Mouse (Mus musculus) mouse trophoblast stem cell (cell line): ENCODE measurements around the gene Noc2l.

ENCODE experiments used
- in situ Hi-C, 2 experiments: fragments of 300-500 bp; cut with MseI, MboI; formaldehyde crosslinking; loops; 2 replicates in 1 of 2; 3 replicates in 1 of 2; pipeline ENCODE4 v1.15.1; 2025

Noc2l gene

DNA sequence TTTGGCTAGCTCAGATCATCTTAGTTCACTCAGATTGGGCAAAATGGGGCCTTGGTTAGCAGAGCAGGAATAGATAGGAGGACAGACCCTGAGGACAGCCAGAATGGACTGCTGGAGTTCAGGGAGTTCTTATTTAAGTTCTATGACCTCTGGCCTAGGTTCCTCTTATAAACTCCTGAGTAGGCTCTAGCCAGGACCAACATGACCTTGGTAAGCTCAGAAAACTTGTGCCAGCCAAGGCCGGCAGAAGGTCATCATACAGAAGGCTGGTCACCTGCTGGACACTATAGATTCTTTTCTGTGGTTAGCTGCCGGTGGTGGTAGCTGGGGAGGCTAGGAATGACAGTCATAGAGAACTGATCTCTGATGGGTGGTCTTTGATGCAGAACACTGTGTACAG, 19.6 kb upstream of the Noc2l start:
- in situ Hi-C loops = no loop called here

DNA sequence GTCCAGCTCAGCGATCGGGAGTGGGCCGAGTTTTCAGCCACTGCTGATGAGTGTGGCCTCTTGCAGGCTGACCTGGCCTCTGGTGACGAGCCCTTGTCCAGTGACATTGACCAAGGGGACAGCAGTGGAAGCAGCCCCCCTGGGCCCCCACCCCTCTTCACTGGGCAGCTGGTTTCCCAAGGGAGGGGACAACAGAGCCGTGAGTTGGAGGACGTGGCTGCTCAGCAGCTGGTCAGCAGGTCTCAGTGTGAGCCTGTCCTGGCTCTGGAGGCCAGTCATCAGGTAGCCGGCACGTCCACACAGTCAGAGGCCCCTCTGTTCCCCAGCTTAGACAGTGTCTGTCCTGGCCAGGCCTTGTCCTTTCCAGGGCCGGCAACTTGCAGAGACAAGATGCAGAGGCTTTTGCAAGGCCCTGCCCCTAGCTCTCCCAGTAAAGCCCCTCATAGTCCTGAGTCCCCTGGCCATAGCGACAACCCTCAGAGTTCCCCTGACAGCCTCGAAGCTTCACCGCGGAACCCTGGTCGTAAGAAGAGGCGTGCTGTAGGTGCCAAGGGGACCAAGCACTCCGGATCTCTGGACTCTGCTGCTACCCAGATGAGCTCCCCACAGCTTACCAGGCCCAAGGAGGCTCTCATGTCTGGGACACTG, 18.7 kb upstream of the Noc2l start:
- in situ Hi-C loops = no loop called here

DNA sequence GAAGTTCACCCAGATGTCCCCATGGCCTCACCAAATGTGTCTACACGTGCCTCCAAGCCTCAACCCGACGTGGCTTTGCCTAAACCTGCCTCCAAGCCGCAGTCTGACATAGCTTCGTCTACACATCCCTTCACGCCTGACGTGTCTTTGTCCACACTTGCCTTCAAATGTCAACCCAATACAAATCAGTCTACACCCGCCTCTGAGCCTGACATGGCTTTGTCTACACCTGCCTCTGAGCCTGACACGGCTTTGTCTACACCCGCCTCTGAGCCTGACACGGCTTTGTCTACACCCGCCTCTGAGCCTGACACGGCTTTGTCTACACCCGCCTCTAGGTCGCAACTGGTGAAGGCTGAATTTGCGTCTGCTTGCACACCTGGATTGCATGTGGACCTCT, 18.0 kb upstream of the Noc2l start:
- in situ Hi-C loops = no loop called here

DNA sequence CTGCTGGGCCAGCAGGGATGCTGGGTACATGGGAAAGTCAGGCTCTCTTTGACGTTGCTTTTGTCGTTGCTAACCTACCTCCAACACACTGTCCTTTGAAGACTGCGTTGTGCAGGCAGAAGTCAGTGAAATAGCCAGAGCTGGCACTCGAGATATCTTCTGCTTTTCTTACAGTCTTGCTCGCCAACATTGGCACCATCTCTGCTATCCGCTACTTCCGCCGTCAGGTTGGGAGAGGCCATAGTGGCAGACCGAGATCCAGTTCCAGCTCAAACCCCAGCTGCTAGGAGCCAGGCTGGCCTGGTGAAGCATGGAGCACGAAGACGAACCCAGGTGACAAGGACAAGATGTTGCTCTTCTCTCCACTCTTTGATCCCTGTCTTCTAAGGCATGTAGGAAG, 15.9 kb upstream of the Noc2l start:
- in situ Hi-C loops = no loop called here

DNA sequence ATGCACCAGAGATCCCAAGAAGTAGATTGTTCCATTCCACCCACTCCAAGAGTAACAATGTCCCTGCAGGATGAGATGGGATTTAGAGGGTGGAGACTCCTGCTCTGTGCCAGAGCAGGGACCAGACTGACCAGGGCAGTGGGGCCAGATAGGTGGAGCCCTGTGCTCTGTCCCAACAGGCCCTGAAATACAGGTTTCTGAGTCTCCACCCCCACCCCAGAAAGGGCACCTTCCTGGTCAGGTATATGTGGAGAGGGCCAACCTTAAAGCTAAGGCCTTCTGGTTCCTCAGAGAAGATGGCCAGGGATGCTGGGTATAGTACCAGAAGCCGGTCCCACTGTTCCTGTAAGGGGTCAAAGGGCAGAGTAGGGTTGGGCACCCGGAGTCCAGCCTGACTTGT, 11.5 kb upstream of the Noc2l start:
- in situ Hi-C loops = no loop called here

DNA sequence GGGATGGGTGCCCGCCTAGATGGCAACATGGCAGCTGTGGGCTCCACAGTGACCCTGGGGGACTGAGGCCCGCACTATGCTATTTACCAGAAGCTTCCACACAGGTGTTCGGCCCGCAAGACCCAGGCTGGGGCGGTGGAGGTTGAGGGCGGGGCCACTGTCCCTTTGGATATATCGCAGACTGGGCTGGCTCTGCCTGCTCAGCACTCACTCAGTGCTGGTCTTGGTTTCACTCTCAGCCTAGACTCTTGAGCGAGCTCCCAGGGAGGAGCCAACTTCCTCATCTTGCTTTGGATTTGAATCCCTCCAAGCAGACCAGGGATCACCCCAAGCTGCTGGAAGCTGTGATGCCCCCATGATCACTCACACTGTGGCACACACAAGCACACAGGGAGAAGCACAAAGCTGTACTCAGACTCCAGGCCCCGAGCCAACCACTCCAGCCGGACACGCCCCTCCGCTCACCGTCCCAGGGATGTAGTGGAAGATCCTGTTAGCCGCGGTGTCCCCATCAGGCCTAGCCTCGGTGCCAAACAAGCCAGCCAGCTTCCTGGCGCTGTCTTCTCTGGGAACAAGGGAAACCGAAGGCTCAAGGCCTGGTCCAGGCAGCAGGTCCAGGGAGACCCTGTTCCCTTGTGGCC, 7.9 kb upstream of the Noc2l start:
- in situ Hi-C loops = no loop called here

DNA sequence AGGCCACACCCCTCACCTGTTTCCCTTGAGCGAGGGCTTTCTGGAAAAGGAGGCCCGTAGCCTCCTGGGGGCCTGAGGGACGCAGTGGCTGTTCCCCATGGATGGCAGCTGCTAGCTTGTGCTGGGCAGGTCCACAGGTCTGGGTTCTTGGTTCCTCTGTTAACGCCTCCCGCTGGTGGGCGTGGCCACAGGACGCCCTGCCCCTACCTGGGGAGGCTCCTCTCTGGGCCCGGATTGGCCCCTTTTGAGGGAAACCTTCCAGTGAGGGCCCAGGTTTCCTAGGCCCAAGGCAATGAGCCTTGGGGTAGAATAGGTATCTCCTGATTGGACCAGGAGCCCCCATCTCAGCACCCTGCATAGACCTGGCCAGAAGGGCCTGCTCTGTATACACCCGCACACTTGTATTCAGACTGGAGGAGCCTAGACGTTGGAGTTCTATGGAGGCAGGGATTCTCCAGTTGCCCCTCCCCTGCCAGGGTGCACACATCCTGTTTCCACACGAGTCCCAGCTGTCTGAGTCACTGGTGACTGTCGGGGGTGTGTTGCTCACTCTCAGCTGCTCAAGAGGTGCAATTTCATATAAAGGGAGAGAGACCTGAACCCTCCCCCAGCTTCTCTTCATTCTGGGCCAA, 7.3 kb upstream of the Noc2l start:
- in situ Hi-C loops = no loop called here

DNA sequence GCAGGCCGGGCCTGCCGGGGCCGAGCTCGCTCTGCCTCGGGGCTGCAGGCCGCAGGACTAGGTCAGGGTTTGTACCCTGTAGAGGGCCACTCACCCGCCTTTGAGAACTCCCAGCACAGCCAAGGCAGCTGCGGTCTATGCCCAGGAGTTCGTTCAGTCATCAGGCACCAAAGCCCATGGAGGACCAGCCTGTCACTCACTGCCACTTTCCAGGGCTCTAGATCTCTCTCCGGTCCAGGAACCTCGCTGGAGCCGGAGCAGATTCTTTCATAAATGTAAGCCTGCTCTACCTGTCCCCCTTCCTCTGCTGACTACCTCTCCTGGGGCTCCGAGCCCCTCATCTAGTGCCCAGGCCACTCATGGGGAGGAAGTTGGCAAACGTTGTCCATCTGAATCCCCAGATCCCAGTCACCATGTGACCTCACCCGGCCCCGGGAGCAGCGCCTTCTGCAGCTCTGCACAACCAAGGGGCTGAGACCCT, 1.7 kb upstream of the Noc2l start:
- in situ Hi-C loops = no loop called here

DNA sequence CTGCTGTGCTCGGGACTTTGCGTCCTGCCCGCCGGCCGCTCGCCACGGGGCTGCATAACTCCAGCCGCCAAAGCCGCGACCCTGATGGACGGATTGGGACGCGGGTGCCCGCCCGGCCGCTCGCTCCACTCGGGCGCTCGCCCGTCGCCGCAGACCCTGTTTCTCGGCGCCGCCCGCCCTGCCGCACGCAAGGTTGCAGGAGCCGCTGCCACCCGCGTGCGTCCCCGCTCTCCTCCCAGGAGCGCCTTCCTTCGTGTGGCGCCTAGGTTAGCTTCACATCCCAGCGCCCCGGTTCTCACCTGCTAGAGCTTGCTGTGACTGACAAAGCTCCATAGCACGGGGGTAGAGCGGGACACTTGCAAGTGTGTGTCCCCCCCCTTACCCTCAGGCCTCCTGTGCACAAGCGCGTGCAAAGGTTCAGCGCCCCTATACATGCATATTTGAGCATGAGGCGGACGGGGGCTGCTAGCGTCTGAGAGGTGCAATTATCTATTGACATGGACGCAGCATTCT, 1.1 kb upstream of the Noc2l start, which contains the start of gene Plekhn1:
Gene Plekhn1 (minus strand): TSS at position 157 of the 513 bp plus-strand sequence.
- in situ Hi-C loops = no loop called here

DNA sequence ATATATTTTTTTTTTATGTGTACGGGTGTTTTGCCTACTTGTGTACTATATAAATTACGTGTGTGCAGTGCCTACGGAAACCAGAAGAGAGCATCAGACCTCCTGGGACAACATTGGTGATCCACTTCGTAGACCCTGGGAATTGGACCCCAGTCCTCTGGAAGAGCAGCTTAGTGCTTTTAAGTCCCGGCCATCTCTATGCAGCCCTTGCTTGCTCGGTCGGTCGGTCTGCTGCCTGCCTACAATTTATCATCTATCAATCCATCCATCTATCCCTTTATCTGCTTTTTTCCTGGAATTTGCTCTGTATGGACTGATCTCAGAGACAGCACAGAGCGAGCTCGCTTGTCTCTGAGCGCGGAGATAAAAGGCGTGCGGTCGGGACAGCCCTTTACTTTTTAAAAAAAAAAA, 445 bp upstream of the Noc2l start:
- in situ Hi-C loops = no loop called here

DNA sequence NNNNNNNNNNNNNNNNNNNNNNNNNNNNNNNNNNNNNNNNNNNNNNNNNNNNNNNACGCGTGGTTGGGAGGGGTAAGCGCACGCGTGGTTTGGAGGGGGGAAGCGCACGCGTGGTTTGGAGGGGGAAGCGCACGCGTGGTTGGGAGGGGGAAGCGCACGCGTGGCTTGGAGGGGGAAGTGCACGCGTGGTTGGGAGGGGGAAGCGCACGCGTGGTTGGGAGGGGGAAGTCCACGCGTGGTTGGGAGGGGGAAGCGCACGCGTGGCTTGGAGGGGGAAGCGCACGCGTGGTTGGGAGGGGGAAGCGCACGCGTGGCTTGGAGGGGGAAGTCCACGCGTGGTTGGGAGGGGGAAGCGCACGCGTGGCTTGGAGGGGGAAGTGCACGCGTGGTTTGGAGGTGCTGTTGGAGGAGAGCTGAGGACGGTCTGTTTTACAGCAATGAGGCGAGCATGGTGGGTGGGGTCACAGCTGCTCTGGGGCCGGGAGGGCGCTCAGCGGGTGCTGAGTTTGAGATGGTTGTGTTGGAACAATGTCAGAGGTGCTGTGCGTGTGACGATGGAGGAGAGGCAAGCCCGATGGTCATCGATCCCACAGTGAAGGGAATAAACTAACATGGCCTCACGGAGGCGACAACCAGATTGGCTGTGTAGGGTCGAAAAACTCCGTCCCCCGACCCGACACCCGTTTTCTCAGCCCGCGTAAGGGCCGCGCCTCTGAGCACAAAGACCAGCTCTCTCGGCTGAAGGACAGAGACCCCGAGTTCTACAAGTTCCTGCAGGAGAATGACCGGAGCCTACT, 1.0 kb downstream of the Noc2l start:
- in situ Hi-C loops = no loop called here

DNA sequence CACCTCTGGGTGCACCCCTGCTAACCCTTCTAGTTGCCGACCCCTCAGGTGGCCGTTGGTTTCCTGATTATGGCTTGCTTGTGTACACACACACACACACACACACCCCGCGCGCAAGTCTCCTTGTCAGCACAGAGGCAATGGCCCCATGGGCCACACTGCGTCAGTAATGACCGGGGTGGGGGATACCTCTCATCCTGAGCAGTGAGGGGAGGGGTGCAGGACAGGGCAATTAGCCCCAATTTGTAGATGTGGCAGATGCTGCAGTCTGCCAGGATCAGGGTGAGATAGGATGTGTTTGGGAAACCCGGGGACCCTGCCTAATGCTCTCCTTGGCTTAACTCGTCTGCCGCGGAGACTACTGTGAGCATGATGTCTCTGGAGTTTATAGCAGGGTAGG, 13.8 kb downstream of the Noc2l start:
- in situ Hi-C loops = no loop called here

DNA sequence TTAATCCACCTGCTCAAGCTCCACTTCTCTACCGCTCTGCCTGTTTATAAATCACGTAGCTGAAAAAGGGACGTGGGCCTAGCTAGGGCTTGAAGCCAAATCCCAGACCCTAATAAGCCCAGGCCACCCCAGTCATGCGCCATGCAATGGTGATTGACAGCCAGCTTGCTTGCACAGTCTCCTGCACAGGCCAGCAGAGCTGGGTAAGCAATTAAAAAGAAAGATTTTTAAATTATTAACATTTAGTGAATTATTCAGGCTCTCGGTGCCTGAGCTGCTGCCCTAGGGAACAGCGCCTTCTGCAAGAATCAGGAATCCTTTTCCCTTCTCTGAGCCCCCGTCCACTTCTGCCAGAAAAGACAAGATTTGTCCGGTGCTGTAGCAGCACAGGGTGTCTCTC, 15.3 kb downstream of the Noc2l start:
- in situ Hi-C loops = no loop called here

DNA sequence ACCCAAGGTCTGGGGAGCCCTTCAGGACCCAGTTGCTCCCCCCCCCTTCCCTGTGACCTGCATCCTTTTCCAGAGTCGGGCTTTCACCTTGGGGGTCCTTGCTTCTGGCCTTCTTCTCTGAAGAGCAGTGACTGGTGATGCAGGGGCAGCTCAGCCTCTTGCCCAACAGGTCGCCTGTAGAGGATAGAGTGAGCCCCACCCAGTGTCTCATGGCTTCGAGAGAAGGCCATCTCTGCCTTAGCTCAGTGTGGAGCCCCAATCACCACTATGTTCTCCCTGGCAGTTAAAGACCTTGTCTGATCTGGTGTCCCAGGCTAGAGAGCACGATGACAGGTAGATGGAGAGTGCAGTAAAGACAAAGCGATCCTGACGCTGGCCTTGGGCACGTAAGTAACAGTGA, 16.3 kb downstream of the Noc2l start:
- in situ Hi-C loops = no loop called here

DNA sequence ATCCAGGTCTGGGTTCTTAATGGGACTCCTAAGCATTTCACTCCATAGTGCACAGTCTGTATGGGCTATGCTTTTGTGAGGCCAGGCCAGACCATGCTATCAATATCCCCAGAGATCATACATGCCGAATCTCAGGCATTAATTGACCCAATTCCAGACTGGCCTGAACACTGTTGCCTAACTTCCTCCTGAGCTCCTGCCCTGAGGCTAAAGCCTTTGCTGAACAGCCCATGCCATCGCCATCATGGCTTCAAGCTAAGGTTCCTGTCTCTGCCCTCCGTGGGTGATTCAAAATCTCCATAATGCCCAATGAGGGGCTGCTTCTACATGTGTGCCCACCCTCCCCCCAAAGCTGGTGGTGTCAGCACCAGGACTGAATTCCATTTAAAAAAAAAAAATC, 16.8 kb downstream of the Noc2l start:
- in situ Hi-C loops = no loop called here

DNA sequence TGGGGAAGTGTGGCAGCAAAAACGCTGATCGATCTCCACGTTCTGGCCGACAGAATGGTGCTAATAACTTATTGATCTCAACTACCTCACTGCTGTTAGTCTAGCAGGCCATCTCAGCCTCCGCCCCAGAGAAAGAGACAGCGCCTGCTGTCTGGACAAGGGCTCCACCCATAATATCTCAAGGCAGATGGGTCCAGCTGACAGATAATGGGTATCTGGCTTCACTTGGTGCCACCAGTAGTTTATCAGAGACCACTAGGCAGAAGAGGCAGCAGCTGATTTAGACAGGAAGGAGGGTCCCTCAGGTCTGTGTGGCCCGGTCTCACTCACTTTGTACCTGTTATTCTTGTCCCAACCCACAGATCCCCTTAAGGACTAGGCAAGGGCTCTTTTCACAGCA, 17.2 kb downstream of the Noc2l start:
- in situ Hi-C loops = no loop called here

DNA sequence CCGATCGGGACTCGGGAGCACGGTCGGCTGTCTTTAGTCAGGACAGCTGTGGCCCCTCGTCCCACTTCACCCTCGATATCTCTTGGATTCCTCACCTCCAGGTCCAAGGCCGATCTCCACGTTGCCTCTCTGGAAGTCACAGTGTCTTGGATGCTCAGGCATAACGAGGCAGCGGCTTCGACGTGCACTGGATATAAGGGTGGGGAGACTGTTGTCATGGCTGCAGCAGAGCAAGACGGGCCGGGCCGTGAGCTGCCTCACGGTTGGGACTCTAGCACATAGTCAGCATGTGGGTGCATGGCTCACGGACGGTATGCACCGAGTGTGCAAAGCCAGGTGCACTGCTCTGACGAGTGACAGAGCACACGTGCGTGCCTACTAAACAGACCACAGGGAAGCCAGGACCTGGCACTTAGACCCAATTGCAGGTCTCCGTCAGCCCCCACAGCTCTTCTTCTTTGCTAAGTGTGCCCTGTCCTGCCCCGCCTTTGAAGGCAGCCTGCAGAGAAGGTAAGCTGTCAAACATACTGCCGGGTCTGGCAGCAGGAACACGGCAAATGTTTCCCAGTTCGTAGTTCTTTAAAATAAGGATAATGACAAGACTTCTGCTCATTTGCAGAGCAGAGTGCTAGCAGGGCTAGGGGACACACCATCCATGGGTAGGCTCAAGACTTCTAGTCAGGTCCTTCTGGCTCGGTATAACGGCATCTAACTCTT, 18.7 kb downstream of the Noc2l start:
- in situ Hi-C loops = no loop called here

DNA sequence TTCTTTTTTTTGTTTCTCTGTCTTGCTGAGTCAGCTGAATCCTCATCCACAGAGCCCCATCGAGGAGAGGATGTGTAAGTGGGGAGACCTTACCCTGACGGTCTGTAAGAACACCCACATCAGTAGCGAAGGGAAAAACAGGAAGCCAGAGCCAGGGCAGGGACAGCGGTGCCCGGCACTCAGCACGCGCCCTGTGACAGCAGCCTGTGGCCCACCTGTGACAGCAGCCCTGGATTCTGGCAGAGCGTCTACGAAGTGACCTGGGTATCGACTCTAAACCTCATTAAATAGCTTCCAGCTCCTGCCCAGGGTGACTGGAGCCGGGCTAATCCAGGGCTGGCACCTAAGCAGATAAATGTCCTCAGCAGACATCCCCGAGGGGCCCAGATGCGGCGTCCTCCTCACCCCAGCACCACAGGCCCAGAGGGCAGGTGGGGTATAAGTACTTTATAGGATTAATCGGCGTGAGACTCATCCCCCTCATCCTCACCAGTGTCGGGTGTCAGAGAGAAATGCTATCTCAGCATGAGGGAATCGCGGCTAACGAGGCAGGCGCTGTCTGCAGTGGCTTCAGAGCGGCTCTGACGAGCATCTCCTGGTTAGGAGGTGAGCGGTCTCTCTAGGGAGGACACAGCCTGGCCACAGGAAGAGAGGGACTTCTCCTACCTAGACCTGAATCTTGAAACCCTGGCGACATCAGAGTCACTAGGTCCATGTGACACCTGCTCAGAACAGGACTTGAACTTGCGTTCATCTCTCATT, 19.4 kb downstream of the Noc2l start, which contains the start of gene Samd11:
Gene Samd11 (minus strand): TSS at position 580 of the 762 bp plus-strand sequence.
- in situ Hi-C loops = no loop called here
